Mouse (Mus musculus) limb, embryonic 13.5 days (tissue): Measurements from ENCODE around the gene Trappc10. TPM values are rescaled to one million over a fixed set of nuclear protein-coding genes. Genes with fewer than 3 reads are reported as not detected.

Experiments
- ATAC-seq: fragments of 200-750 bp; cut with Nextera tagmentation; 2 replicates; pipeline ENCODE4 v1.8.0; 2017; ENCODE audit warnings: low read depth, moderate number of reproducible peaks, moderate TSS enrichment; ENCODE audit not compliant: low FRiP score
- H3K27ac ChIP-seq: fragments of 300-500 bp; sonication (generic); 2 replicates; pipeline ENCODE4 v1.5.1; 2015; ENCODE audit warnings: inconsistent platforms, mild to moderate bottlenecking, moderate library complexity
- H3K27me3 ChIP-seq: fragments of 300-500 bp; sonication (generic); 2 replicates; pipeline ENCODE4 v1.6.1; 2015; ENCODE audit warnings: mild to moderate bottlenecking, inconsistent platforms
- H3K36me3 ChIP-seq: fragments of 300-500 bp; sonication (generic); 2 replicates; pipeline ENCODE4 v1.6.1; 2015; ENCODE audit warnings: inconsistent platforms, mild to moderate bottlenecking, moderate library complexity
- H3K4me1 ChIP-seq: fragments of 300-500 bp; sonication (generic); 2 replicates; pipeline ENCODE4 v1.6.1; 2015; ENCODE audit warnings: inconsistent platforms
- H3K4me2 ChIP-seq: fragments of 300-500 bp; sonication (generic); replicated peaks from 2 replicates; pipeline ENCODE4 v1.6.1; 2015; ENCODE audit warnings: inconsistent platforms, mild to moderate bottlenecking, moderate library complexity
- H3K4me3 ChIP-seq: fragments of 300-500 bp; sonication (generic); 2 replicates; pipeline ENCODE4 v1.5.1; 2015; ENCODE audit warnings: moderate library complexity, mild to moderate bottlenecking, inconsistent platforms
- H3K9ac ChIP-seq: fragments of 300-500 bp; sonication (generic); 2 replicates; pipeline ENCODE4 v1.6.1; 2015; ENCODE audit warnings: mild to moderate bottlenecking, inconsistent platforms
- H3K9me3 ChIP-seq: fragments of 300-500 bp; sonication (generic); 2 replicates; pipeline ENCODE4 v1.6.1; 2016; ENCODE audit warnings: inconsistent platforms
- WGBS: fragments of 180-500 bp; shearing (Covaris S2); methylation state at CpG from one replicate; pipeline ENCODE4 v1.1.7; 2015; 5-methylcytosine and 5-hydroxymethylcytosine counted together
- polyA plus RNA-seq: library from polyadenylated mRNA; unstranded; fragments of >200 nt; fragmentation: Nextera tagmentation; extraction: Ambion mirVana; gene quantifications from 2 replicates; pipeline ENCODE4 v1.2.1, GENCODE M21; 2015

Trappc10 gene
- polyA plus RNA-seq, 1 experiment from 2014 or later, result 13.3 TPM

DNA sequence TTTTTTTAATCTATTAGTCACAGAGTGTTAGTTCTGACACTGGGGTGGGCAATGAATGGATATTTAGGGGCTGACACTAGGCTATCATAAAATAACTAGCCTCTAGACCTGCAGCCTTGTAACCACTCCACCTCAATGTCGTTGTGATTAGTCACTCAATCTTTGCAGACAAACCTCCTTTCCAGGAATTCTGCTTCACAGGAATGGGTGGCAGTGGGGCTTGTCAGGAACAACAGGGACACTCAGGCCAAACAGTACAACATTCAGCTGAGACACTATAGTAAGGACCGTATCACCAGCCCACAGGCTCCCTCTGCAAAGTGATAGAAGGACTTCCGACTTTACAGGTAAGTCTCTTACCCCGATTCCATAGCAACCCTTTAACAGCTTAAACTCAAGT lies 2.3 kb upstream of the Trappc10 start:
- Histone ChIP-seq H3K9ac (no peak overlapping the region), H3K27ac (no peak overlapping the region), H3K27me3 (no peaks in the 10 kb centered on the region), H3K4me2 (no peak overlapping the region), H3K4me3 (no peak overlapping the region), H3K4me1 (peaks cover 18% of the 10 kb centered on the region), H3K36me3 (no peaks in the 10 kb centered on the region), H3K9me3 (no peaks in the 10 kb centered on the region)
- ATAC-seq, result no peak
- WGBS, result 80% methylated on average over 4 of the region's 4 CpGs

DNA sequence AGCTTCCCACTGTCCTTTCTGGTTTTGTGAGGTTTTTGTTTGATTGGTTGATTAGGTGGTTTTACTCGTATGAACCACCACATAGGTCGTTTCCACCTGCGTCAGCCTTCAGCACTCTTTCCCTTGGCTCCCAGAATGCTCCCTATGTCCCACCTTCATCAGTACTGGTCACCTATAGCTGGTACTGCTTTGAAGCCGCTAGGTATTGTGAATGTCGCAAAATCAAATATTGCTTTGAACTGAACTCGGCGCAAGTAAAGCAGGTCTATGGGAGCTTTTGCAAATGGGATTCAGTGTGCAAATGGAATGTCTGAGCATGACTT lies 745 bp upstream of the Trappc10 start:
- WGBS, result 18% methylated on average over 7 of the region's 7 CpGs
- H3K4me1 ChIP-seq, result peaks cover 18% of the 10 kb centered on the region
- no peak for ATAC-seq
- H3K4me2 ChIP-seq, result peak overlapping the region; percentile 97
- H3K9me3 ChIP-seq, result no peaks in the 10 kb centered on the region
- H3K9ac ChIP-seq, result peak overlapping the region; percentile 85
- no peak overlapping the region for H3K27ac ChIP-seq
- H3K27me3 ChIP-seq, result no peaks in the 10 kb centered on the region
- H3K36me3 ChIP-seq, result no peaks in the 10 kb centered on the region
- peak overlapping the region; percentile 90 for H3K4me3 ChIP-seq

DNA sequence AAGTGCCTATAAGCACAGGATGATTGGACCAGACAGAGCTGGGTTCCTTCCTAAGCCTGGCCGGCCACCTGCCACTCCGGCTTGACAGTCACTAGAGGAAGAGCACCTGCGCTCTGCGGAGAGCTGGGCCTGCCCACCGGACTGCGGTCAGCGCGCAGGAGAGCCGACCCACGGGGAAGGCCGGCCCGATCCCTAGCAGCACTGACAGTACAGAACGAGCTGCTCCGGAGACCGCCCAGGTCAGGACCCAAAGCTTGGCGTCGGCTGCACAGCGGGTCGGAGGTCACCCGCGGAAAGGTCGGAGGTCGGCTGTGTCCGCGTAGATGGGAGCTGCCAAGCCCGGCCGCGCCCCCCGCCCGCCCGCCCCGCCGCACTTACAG lies 393 bp downstream of the Trappc10 start:
- H3K27ac ChIP-seq, result no peak overlapping the region
- H3K4me2 ChIP-seq, result peak overlapping the region; percentile 97
- peak; percentile 53 for ATAC-seq
- peak overlapping the region; percentile 90 for H3K4me3 ChIP-seq
- no peaks in the 10 kb centered on the region for H3K27me3 ChIP-seq
- no peaks in the 10 kb centered on the region for H3K9me3 ChIP-seq
- H3K36me3 ChIP-seq, result no peaks in the 10 kb centered on the region
- WGBS, result under 1% methylated on average over 25 of the region's 33 CpGs
- peak overlapping the region; percentile 85 for H3K9ac ChIP-seq
- peaks cover 18% of the 10 kb centered on the region for H3K4me1 ChIP-seq

DNA sequence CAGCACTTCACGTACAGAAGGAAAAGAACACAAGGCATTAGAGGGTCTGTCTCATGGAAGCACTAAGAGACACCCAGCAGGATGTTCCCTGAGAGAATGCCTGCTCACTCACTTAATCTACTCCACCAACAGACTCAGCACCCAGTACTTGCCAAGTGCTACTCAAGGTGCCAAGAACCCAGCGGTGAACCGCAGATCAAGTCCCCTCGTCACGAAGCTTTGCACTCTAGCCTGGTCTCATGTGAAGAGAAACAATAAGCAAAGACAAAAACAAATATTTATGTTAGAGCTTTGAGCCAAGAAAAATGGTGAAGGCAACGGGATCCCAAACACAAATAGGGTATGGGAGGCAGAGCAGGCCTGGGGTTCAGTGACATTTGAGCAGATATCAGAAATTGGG lies 5.5 kb downstream of the Trappc10 start:
- H3K9me3 ChIP-seq, result no peaks in the 10 kb centered on the region
- no peak overlapping the region for H3K4me2 ChIP-seq
- ATAC-seq, result no peak
- no peak overlapping the region for H3K9ac ChIP-seq
- H3K4me3 ChIP-seq, result no peak overlapping the region
- WGBS, result 93% methylated on average over 6 of the region's 6 CpGs
- H3K27ac ChIP-seq, result no peak overlapping the region
- peaks cover 3% of the 10 kb centered on the region; the same call in 1 of the 2 replicates for H3K36me3 ChIP-seq
- H3K4me1 ChIP-seq, result peaks cover 12% of the 10 kb centered on the region
- H3K27me3 ChIP-seq, result no peaks in the 10 kb centered on the region

DNA sequence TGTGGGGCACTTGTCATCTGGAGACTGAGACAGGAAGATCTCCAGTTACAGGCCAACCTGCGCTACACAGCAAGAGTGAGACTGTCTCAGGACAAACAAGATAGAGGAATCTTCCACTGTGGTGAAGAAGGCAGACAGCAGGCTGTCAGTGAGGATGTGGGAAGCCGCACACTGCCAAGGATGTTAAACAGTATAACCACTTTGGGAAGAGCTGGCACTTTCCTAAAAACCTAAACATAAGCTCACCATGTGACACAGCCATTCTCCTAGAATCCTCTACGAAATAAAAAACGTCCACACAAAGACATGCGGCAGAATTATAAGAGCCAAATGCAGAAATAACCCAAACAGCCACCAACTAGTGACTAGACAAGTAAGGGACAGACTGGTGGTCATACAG lies 6.1 kb downstream of the Trappc10 start:
- peaks cover 6% of the 10 kb centered on the region for H3K4me1 ChIP-seq
- WGBS, result 94% methylated on average over 5 of the region's 5 CpGs
- H3K9ac ChIP-seq, result no peak overlapping the region
- no peak overlapping the region for H3K4me2 ChIP-seq
- no peaks in the 10 kb centered on the region for H3K9me3 ChIP-seq
- no peak overlapping the region for H3K27ac ChIP-seq
- no peaks in the 10 kb centered on the region for H3K27me3 ChIP-seq
- peaks cover 3% of the 10 kb centered on the region; the same call in 1 of the 2 replicates for H3K36me3 ChIP-seq
- no peak for ATAC-seq
- H3K4me3 ChIP-seq, result no peak overlapping the region

DNA sequence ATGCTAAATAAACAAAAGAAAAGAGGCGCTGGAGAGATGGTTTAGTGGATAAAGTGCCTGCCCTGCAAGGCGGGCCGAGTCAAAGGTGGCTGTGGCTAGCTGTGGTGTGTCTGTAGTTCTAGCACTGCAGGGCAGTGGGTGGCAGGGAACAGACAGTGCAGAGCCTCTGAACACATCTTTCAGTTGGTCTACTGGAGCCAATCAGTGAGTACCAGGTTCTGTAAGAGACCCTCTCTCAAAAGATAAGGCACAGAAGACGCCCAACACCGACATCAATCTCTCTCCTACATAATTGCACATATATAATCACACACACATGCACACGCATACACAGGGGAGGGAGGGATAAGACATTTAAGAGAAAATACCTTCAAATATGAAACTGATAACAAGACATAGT lies 6.6 kb downstream of the Trappc10 start:
- Histone ChIP-seq H3K4me1 (peaks cover under 1% of the 10 kb centered on the region), H3K4me2 (no peak overlapping the region), H3K9me3 (no peaks in the 10 kb centered on the region), H3K9ac (no peak overlapping the region), H3K36me3 (peaks cover 3% of the 10 kb centered on the region; the same call in 1 of the 2 replicates), H3K27ac (no peak overlapping the region), H3K4me3 (no peak overlapping the region), H3K27me3 (no peaks in the 10 kb centered on the region)
- ATAC-seq, result no peak
- WGBS, result 87% methylated on average over 6 of the region's 6 CpGs

DNA sequence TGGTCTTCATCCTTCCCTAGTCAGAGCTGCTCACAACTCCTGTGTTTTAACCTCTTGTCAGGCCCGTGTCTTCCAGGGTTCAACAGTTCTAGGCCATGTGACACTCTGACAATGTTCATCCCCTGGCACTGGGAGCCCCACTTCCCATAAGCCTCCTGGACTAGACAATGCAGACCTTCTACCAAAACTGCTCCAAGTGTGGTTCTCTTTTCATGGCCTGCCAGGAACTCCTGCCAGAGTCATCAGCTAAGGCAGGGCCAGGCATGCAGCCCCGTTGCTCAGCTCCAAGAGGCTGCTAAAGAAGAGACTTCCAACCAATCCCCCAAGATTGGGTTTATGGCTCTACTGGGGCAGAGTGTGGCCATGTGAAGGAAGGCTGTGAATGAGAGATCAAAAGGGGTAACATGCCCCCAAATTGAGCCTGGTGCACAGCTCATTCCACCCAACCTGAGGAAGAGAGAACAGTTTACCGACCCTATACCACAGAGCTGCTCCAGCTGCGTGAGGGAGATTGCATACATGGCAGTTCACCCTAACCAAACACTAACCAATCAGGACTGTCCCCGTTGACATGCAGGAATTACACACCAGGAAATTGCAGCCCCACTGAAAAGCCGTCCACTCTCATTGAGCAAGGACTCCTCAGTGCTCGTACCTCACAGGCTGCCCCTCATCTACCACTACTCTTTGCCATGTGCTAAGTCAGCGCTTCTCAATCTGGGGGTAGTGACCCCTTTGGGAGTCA lies 7.4 kb downstream of the Trappc10 start:
- ATAC-seq, result no peak
- Histone ChIP-seq H3K36me3 (peaks cover 3% of the 10 kb centered on the region; the same call in 1 of the 2 replicates), H3K4me3 (no peak overlapping the region), H3K4me2 (no peak overlapping the region), H3K9me3 (no peaks in the 10 kb centered on the region), H3K27me3 (no peaks in the 10 kb centered on the region), H3K9ac (no peak overlapping the region), H3K4me1 (no peaks in the 10 kb centered on the region), H3K27ac (no peak overlapping the region)
- 52% methylated on average over 8 of the region's 8 CpGs for WGBS

DNA sequence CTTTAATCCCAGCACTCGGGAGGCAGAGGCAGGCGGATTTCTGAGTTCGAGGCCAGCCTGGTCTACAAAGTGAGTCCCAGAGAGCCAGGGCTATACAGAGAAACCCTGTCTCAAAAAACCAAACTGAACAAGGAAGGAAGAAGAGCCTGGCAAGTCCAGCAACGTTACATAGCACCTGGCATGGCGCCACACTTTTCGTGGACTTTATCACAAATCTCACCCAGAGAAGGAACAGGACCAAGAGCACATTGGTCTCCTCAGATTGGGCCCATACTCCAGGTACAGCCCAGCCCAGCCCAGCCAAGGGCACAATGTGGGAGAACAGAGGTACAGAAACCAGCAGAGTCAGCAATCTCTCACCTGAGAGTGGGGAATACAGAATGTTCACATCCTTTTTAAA lies 10.7 kb downstream of the Trappc10 start:
- H3K4me1 ChIP-seq, result no peaks in the 10 kb centered on the region
- no peaks in the 10 kb centered on the region for H3K9me3 ChIP-seq
- 90% methylated on average over 6 of the region's 6 CpGs for WGBS
- H3K4me3 ChIP-seq, result no peak overlapping the region
- H3K9ac ChIP-seq, result no peak overlapping the region
- H3K4me2 ChIP-seq, result no peak overlapping the region
- H3K36me3 ChIP-seq, result peaks cover 24% of the 10 kb centered on the region
- no peak overlapping the region for H3K27ac ChIP-seq
- no peak for ATAC-seq
- H3K27me3 ChIP-seq, result no peaks in the 10 kb centered on the region

DNA sequence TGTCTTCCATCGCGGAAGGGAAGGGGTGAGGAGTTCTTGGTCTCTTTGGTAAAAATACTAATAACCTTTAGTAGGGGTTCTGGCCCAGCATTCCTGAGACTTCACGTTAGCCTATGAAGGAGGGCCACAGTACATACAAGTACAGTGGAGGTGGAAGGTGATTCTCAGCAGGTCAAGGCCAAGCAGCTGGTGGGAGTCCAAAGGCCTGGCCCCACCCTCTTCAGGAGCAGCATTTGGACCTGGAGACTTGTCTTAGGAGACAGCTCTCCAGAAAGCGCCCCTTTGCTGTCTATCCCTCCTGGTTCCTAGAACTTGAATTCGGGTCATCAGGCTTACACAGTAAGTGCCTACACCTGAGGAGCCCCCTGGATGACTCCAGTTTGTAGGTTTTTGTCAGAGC lies 11.3 kb downstream of the Trappc10 start:
- Histone ChIP-seq H3K4me3 (no peak overlapping the region), H3K4me1 (no peaks in the 10 kb centered on the region), H3K4me2 (no peak overlapping the region), H3K27me3 (no peaks in the 10 kb centered on the region), H3K9me3 (no peaks in the 10 kb centered on the region), H3K9ac (no peak overlapping the region), H3K27ac (no peak overlapping the region), H3K36me3 (peaks cover 28% of the 10 kb centered on the region)
- WGBS, result 91% methylated on average over 5 of the region's 5 CpGs
- no peak for ATAC-seq

DNA sequence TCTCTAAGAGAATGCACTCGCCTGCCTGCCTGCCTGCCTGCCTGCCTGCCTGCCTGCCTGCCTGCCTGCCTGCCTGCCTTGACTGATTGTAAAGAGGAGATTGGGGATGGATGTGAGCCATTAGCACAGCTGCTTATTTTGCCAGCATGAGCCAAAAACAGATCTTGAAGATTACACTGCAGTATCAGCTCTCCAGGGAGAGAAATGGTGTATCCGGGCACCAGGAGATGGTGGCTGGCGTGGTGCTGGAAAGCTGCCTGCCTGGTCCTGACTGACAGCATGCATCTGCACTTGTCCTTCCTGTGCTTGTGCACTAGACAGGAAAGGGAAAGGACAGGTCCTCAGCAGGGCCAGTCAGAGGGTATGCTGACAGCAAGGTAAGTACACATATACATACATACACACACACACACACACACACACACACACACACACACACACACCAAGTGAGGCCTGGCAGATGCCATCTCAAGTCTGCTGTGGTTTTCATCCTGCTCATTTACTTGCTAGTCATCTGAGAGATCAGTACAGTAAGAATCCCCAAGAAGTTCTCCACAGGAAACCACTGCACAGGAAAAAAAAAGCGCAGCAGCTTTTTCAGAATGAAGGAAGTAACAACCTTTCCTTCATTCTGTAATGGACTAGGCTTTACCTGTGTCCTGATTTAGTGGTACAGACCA lies 12.0 kb downstream of the Trappc10 start:
- Histone ChIP-seq H3K27ac (no peak overlapping the region), H3K9ac (no peak overlapping the region)
- WGBS, result 86% methylated on average over 4 of the region's 4 CpGs

DNA sequence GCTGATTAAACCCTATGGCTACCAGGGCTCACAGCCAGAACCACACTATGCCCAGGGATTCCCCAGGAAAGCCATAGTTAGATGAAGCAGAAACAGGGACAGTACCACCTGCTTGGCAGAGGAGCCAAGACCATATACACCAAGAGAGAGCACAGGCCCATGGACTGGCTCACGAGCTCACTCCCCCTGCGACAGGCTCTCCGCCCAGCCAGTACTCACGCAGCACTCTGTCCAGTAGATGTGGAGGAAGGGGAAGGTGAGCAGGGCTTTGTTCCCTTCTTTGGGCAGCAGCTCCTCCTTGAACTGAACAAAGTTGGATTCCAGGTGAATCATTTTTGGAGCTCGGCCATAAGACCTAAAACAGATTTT lies 15.9 kb downstream of the Trappc10 start:
- H3K9me3 ChIP-seq, result no peaks in the 10 kb centered on the region
- H3K4me2 ChIP-seq, result no peak overlapping the region
- H3K4me3 ChIP-seq, result no peak overlapping the region
- peaks cover 53% of the 10 kb centered on the region for H3K36me3 ChIP-seq
- no peak overlapping the region for H3K9ac ChIP-seq
- no peak overlapping the region for H3K27ac ChIP-seq
- ATAC-seq, result no peak
- H3K27me3 ChIP-seq, result no peaks in the 10 kb centered on the region
- WGBS, result 86% methylated on average over 5 of the region's 5 CpGs
- H3K4me1 ChIP-seq, result no peaks in the 10 kb centered on the region

More for the DNA sequence above, 12.0 kb downstream of the Trappc10 start:
- Histone ChIP-seq H3K27me3 (no peaks in the 10 kb centered on the region), H3K4me3 (no peak overlapping the region), H3K4me1 (no peaks in the 10 kb centered on the region), H3K36me3 (peaks cover 32% of the 10 kb centered on the region), H3K4me2 (no peak overlapping the region), H3K9me3 (no peaks in the 10 kb centered on the region)
- no peak for ATAC-seq

DNA sequence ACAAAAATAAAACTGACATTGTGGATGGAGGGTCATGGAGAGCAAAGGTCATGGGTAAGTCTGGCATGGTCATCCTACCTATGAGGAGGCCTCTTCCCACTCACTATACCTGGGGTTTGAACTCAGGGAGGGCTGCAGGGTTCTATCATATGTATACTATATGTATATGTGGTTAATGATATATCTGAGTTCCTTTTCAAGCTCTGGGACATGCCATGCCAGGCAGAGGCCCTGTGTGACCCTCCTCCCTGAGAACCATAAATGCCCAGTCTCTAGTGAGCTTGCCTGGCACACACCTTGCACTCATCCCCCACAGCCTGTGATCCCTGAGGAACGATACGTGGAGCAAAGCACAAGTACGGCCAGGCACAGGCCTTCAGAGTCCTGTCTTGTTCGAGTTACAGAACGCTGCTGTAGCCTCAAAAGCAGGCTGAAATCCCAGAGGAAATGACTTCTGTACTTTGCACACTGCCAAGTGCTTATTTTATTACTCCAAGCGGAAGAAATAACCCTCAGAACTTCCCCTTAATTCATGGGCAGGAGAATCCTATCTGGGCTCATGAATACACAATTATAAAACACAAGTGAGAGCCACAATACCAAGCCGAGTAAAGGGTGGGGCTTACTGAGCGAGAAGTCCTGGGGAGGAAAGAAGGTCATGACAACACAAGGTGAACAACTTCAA lies 16.4 kb downstream of the Trappc10 start:
- no peak for ATAC-seq
- H3K4me1 ChIP-seq, result no peaks in the 10 kb centered on the region
- no peak overlapping the region for H3K4me2 ChIP-seq
- no peaks in the 10 kb centered on the region for H3K9me3 ChIP-seq
- WGBS, result 83% methylated on average over 8 of the region's 8 CpGs
- H3K9ac ChIP-seq, result no peak overlapping the region
- no peak overlapping the region for H3K27ac ChIP-seq
- H3K36me3 ChIP-seq, result peaks cover 55% of the 10 kb centered on the region
- no peak overlapping the region for H3K4me3 ChIP-seq
- H3K27me3 ChIP-seq, result no peaks in the 10 kb centered on the region
